In genomic region chr9:106287165-106287564, GRCm38 (mm10) we compare ENCODE assay signal across 16 mouse cellular contexts. TPM values are rescaled to one million over a fixed set of nuclear protein-coding genes. Genes with fewer than 3 reads are reported as not detected.
A peak's percentile ranks its signal among the peaks of the same experiment; 100 is the strongest.
DNase-seq lines count a peak whose midpoint lies in the region; ATAC-seq and TF ChIP-seq lines count a peak whose summit lies in the region.
"Had no signal": no experiment of that assay in that cellular context is flagged by ENCODE, and none has a peak within 500 bp of the region (broad histone marks: within the 10 kb centered on the region; RNA-seq: fewer than 3 reads in every experiment).

No protein-coding gene starts in this region.

- H3K9ac ChIP-seq in kidney, embryonic 14.5 days (ENCODE audit: low read depth, low read length) = no peak overlapping the region
- H3K9ac ChIP-seq in liver, postnatal 0 days (replicated peaks) = no peak overlapping the region
- H3K9ac ChIP-seq in liver, embryonic 11.5 days (ENCODE audit: low read depth, low read length) = no peak overlapping the region
- H3K9ac ChIP-seq: forebrain, embryonic 15.5 days; hindbrain, embryonic 14.5 days had no signal

- H3K4me3 ChIP-seq in kidney, embryonic 14.5 days (ENCODE audit: low read length) = no peak overlapping the region
- no peak overlapping the region for H3K4me3 ChIP-seq in liver, postnatal 0 days (ENCODE audit: low read depth, low read length)
- H3K4me3 ChIP-seq in liver, embryonic 11.5 days (ENCODE audit: low read depth, low read length) = no peak overlapping the region
- H3K4me3 ChIP-seq: forebrain, embryonic 15.5 days; heart, embryonic 10.5 days had no signal

- no peaks in the 10 kb centered on the region for H3K4me1 ChIP-seq in kidney, embryonic 14.5 days (ENCODE audit: control insufficient read depth, insufficient read depth, low read length)
- no peaks in the 10 kb centered on the region for H3K4me1 ChIP-seq in liver, postnatal 0 days (ENCODE audit: insufficient read depth)
- H3K4me1 ChIP-seq in liver, embryonic 11.5 days (replicated peaks; ENCODE audit: control insufficient read depth, insufficient read depth, low read length) = peaks cover under 1% of the 10 kb centered on the region
- H3K4me1 ChIP-seq: forebrain, embryonic 15.5 days had no signal

- no peaks in the 10 kb centered on the region for H3K9me3 ChIP-seq in kidney, embryonic 14.5 days (ENCODE audit: control insufficient read depth, low read length)
- no peaks in the 10 kb centered on the region for H3K9me3 ChIP-seq in liver, postnatal 0 days (ENCODE audit: low read length)
- H3K9me3 ChIP-seq in liver, embryonic 11.5 days (ENCODE audit: control insufficient read depth, low read length) = no peaks in the 10 kb centered on the region
- H3K9me3 ChIP-seq: forebrain, embryonic 15.5 days; heart, embryonic 10.5 days had no signal

- 51% methylated on average over 4 of the region's 4 CpGs for WGBS in kidney, embryonic 14.5 days
- WGBS in liver, postnatal 0 days (ENCODE audit: insufficient replicate concordance) = 71% methylated on average over 4 of the region's 4 CpGs
- 80% methylated on average over 4 of the region's 4 CpGs for WGBS in liver, embryonic 11.5 days

- H3K27me3 ChIP-seq in kidney, embryonic 14.5 days (ENCODE audit: control insufficient read depth, insufficient read depth, low read length) = no peaks in the 10 kb centered on the region
- H3K27me3 ChIP-seq in liver, postnatal 0 days (ENCODE audit: insufficient read depth, low read length) = no peaks in the 10 kb centered on the region
- H3K27me3 ChIP-seq in liver, embryonic 11.5 days (replicated peaks; ENCODE audit: control insufficient read depth, insufficient read depth, low read length) = no peaks in the 10 kb centered on the region
- H3K27me3 ChIP-seq: forebrain, embryonic 15.5 days had no signal

- H3K27ac ChIP-seq in kidney, embryonic 14.5 days (ENCODE audit: low read depth, low read length) = no peak overlapping the region
- H3K27ac ChIP-seq in liver, postnatal 0 days (ENCODE audit: low read depth) = no peak overlapping the region
- H3K27ac ChIP-seq in liver, embryonic 11.5 days (ENCODE audit: low read depth, low read length) = no peak overlapping the region
- H3K27ac ChIP-seq: forebrain, embryonic 15.5 days; heart, embryonic 10.5 days; hindbrain, embryonic 14.5 days had no signal

- 0 out of 2 replicates have a peak, but pooled peaks have one; percentile 9 for TF ChIP-seq CTCF in liver, postnatal 0 days (IDR thresholded peaks at IDR 0.05; ENCODE audit: low read depth)

- no peak for DNase-seq in kidney, adult 8-10 months
- DNase-seq in liver, postnatal 0 days = no peak
- DNase-seq in liver, embryonic 11.5 days (ENCODE audit: low spot score) = no peak
- DNase-seq in retina, postnatal 7 days (ENCODE audit: low read depth, low spot score) = peak; percentile 34
- DNase-seq in retina, postnatal 1 day = no peak
- DNase-seq: adrenal gland, adult 8-10 months; adrenal gland, postnatal 36 days; cerebellum, adult 2 months; cerebellum, postnatal 10 days; gastrocnemius, postnatal 36 days; heart, adult 18-20 months; heart, postnatal 14 days had no signal

- ATAC-seq in kidney, embryonic 14.5 days (ENCODE audit: low FRiP score, low TSS enrichment) = 0 out of 2 replicates have a peak, but pooled peaks have one; percentile 21
- ATAC-seq in liver, postnatal 0 days = no peak
- no peak for ATAC-seq in liver, embryonic 11.5 days (replicated peaks; ENCODE audit: low FRiP score)
- ATAC-seq: forebrain, embryonic 15.5 days had no signal

- peaks cover 40% of the 10 kb centered on the region for H3K36me3 ChIP-seq in kidney, embryonic 14.5 days (ENCODE audit: control insufficient read depth, insufficient read depth, low read length)
- H3K36me3 ChIP-seq in liver, postnatal 0 days (replicated peaks; ENCODE audit: insufficient read depth, low read length) = peaks cover 25% of the 10 kb centered on the region
- H3K36me3 ChIP-seq in liver, embryonic 11.5 days (ENCODE audit: control insufficient read depth, insufficient read depth, low read length) = peaks cover 21% of the 10 kb centered on the region
- H3K36me3 ChIP-seq: forebrain, embryonic 15.5 days had no signal

- TF ChIP-seq EP300 in liver, postnatal 0 days (IDR thresholded peaks at IDR 0.05; ENCODE audit: low read depth) = no peak

- H3K4me2 ChIP-seq in kidney, embryonic 14.5 days (replicated peaks; ENCODE audit: low read depth, low read length) = no peak overlapping the region
- no peak overlapping the region for H3K4me2 ChIP-seq in liver, postnatal 0 days (ENCODE audit: low read depth, low read length)
- no peak overlapping the region for H3K4me2 ChIP-seq in liver, embryonic 11.5 days
- H3K4me2 ChIP-seq: forebrain, embryonic 15.5 days; hindbrain, embryonic 14.5 days had no signal

RNA-seq across cellular contexts. Expression of gene Poc1a, which starts 6.3 kb away (rescaled TPM):
- 25.6 and 29.1 TPM in 2 replicates for polyA plus RNA-seq in kidney, embryonic 14.5 days (2014; fragmentation: Nextera tagmentation; extraction: Ambion mirVana)
- 13.0 and 14.5 TPM in 2 replicates for polyA plus RNA-seq in liver, postnatal 0 days (2015; fragmentation: Nextera tagmentation; extraction: Ambion mirVana)
- 36.6 and 39.0 TPM in 2 replicates for polyA plus RNA-seq in liver, embryonic 11.5 days (2014; fragmentation: Nextera tagmentation; extraction: Ambion mirVana)

RNA-seq across cellular contexts. Expression of gene Alas1, which starts 38.7 kb away (rescaled TPM):
- 71.8 and 95.3 TPM in 2 replicates for polyA plus RNA-seq in kidney, embryonic 14.5 days (2014; fragmentation: Nextera tagmentation; extraction: Ambion mirVana)
- 131 and 146 TPM in 2 replicates for polyA plus RNA-seq in liver, postnatal 0 days (2015; fragmentation: Nextera tagmentation; extraction: Ambion mirVana)
- polyA plus RNA-seq in liver, embryonic 11.5 days (2014; fragmentation: Nextera tagmentation; extraction: Ambion mirVana) = 57.4 and 67.9 TPM in 2 replicates
